Mouse (Mus musculus): ENCODE measurements around the gene Dnaja4. TPM values are rescaled to one million over a fixed set of nuclear protein-coding genes. Genes with fewer than 3 reads are reported as not detected.

The Dnaja4 gene
- polyA plus RNA-seq, 1 experiment from 2014 or later, result 6.8 TPM

DNA sequence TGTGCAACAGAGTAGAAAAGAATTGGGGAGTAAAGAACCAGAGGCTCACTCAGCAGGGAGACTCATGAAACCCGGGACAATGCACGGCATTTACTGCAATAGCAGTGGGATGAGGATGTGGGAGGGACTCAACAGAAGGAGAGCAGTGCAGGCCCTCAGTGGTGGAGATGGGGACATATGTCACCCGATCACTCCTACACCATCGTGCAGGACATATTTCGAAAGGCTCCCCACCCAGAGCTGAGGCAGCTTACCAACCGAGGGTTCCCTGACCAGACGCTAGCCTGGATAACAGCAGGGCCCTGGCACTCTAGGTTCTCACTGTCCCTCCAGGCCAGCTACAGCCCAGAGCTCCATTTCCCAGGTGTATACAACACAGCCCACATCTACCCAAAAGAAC, 23.5 kb downstream of the Dnaja4 start:
- Histone ChIP-seq H3K9me3 (ENCODE audit: low read length) (no peaks in the 10 kb centered on the region), H3K27ac (ENCODE audit: low read depth) (no peak overlapping the region), H3K4me2 (ENCODE audit: low read depth, low read length) (no peak overlapping the region), H3K4me1 (ENCODE audit: insufficient read depth) (no peaks in the 10 kb centered on the region; the same call in 1 of the 2 replicates), H3K36me3 (replicated peaks; ENCODE audit: insufficient read depth, low read length) (peaks cover 84% of the 10 kb centered on the region), H3K4me3 (ENCODE audit: low read depth, low read length) (no peak overlapping the region), H3K9ac (replicated peaks) (no peak overlapping the region), H3K27me3 (ENCODE audit: insufficient read depth, low read length) (no peaks in the 10 kb centered on the region)
- ATAC-seq (no peak), DNase-seq (no peak)
- WGBS (ENCODE audit: insufficient replicate concordance), result 78% methylated on average over 7 of the region's 7 CpGs
- TF ChIP-seq CTCF (IDR thresholded peaks at IDR 0.05; ENCODE audit: low read depth), result no peak
- TF ChIP-seq EP300 (IDR thresholded peaks at IDR 0.05; ENCODE audit: low read depth), result no peak

DNA sequence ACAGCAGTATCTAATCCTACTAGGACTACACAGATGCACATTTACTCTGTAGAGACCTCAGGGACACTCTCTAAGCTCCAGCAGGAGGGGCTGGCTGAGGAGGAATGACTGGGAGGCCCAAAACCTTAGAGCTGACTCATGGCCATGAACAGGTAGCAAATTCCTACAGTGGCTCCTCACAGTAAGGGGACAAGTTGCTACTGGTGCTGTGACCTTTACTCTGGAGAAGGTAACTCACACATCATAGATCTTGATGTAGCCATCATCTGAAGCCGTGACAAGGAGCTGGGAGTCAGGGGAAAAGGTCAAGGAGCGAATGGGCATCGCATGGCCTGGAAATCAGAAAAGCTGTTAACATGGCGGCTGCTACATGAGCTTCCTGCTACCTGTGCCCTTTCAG, 23.9 kb downstream of the Dnaja4 start:
- Histone ChIP-seq H3K4me1 (ENCODE audit: insufficient read depth) (no peaks in the 10 kb centered on the region; the same call in 1 of the 2 replicates), H3K4me3 (ENCODE audit: low read depth, low read length) (no peak overlapping the region), H3K36me3 (replicated peaks; ENCODE audit: insufficient read depth, low read length) (peaks cover 84% of the 10 kb centered on the region), H3K27me3 (ENCODE audit: insufficient read depth, low read length) (no peaks in the 10 kb centered on the region), H3K9ac (replicated peaks) (no peak overlapping the region), H3K27ac (ENCODE audit: low read depth) (no peak overlapping the region), H3K4me2 (ENCODE audit: low read depth, low read length) (no peak overlapping the region), H3K9me3 (ENCODE audit: low read length) (no peaks in the 10 kb centered on the region)
- TF ChIP-seq CTCF (IDR thresholded peaks at IDR 0.05; ENCODE audit: low read depth) (no peak), EP300 (IDR thresholded peaks at IDR 0.05; ENCODE audit: low read depth) (no peak)
- 90% methylated on average over 4 of the region's 4 CpGs for WGBS (ENCODE audit: insufficient replicate concordance)
- no peak for DNase-seq
- ATAC-seq, result no peak

DNA sequence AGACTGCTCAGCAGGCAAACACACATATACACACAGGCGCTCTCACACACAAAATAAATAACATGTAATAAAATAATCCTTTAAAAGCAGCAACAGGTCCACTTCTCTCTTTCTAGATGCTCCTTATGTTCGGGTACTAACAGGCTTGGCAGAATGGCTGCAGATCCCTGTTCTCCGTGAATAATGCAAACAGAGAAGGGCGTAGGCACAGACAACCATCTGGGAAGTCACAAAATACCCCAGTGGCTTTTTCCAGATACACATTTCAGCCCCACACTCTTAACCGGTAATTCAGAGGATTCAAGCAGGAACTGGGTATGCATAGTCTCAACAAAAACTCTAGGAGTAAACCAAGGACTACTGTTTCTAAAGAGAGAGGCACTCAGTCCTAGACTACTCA, 27.6 kb downstream of the Dnaja4 start:
- 78% methylated on average over 5 of the region's 5 CpGs for WGBS (ENCODE audit: insufficient replicate concordance)
- Histone ChIP-seq H3K9me3 (ENCODE audit: low read length) (no peaks in the 10 kb centered on the region), H3K36me3 (replicated peaks; ENCODE audit: insufficient read depth, low read length) (peaks cover 79% of the 10 kb centered on the region), H3K27me3 (ENCODE audit: insufficient read depth, low read length) (no peaks in the 10 kb centered on the region), H3K4me2 (ENCODE audit: low read depth, low read length) (no peak overlapping the region), H3K27ac (ENCODE audit: low read depth) (no peak overlapping the region), H3K4me3 (ENCODE audit: low read depth, low read length) (no peak overlapping the region), H3K4me1 (ENCODE audit: insufficient read depth) (no peaks in the 10 kb centered on the region), H3K9ac (replicated peaks) (no peak overlapping the region)
- TF ChIP-seq CTCF (IDR thresholded peaks at IDR 0.05; ENCODE audit: low read depth) (no peak), EP300 (IDR thresholded peaks at IDR 0.05; ENCODE audit: low read depth) (no peak)
- ATAC-seq, result no peak
- no peak for DNase-seq

DNA sequence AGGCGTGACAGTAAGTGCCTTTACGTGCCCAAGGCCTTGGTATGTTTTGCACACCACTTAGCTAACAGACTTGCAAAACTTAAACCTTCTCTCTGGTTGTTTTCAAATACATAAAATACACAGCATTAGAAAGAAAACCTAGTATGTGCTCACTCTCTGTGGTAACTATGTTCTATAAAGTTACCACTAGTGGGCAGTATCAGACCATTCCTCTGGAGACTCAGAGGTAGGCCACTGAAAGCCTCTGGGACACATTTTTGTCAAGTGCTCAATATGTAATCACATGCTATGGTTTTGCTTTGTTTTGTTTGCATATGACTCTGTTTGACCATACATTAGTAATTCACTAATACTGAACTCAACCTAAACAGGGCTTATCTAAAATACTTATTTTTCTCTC, 33.4 kb downstream of the Dnaja4 start:
- DNase-seq, result no peak
- no peaks in the 10 kb centered on the region for H3K27me3 ChIP-seq (ENCODE audit: insufficient read depth, low read length)
- peaks cover 26% of the 10 kb centered on the region for H3K36me3 ChIP-seq (replicated peaks; ENCODE audit: insufficient read depth, low read length)
- no peak for ATAC-seq
- no peak for TF ChIP-seq EP300 (IDR thresholded peaks at IDR 0.05; ENCODE audit: low read depth)
- peak; percentile 79 for TF ChIP-seq CTCF (IDR thresholded peaks at IDR 0.05; ENCODE audit: low read depth)
- H3K27ac ChIP-seq (ENCODE audit: low read depth), result no peak overlapping the region
- WGBS (ENCODE audit: insufficient replicate concordance), result 81% methylated on average over 2 of the region's 2 CpGs
- no peak overlapping the region for H3K4me3 ChIP-seq (ENCODE audit: low read depth, low read length)
- H3K9me3 ChIP-seq (ENCODE audit: low read length), result no peaks in the 10 kb centered on the region
- peaks cover 6% of the 10 kb centered on the region for H3K4me1 ChIP-seq (ENCODE audit: insufficient read depth)
- no peak overlapping the region for H3K4me2 ChIP-seq (ENCODE audit: low read depth, low read length)
- no peak overlapping the region for H3K9ac ChIP-seq (replicated peaks)

DNA sequence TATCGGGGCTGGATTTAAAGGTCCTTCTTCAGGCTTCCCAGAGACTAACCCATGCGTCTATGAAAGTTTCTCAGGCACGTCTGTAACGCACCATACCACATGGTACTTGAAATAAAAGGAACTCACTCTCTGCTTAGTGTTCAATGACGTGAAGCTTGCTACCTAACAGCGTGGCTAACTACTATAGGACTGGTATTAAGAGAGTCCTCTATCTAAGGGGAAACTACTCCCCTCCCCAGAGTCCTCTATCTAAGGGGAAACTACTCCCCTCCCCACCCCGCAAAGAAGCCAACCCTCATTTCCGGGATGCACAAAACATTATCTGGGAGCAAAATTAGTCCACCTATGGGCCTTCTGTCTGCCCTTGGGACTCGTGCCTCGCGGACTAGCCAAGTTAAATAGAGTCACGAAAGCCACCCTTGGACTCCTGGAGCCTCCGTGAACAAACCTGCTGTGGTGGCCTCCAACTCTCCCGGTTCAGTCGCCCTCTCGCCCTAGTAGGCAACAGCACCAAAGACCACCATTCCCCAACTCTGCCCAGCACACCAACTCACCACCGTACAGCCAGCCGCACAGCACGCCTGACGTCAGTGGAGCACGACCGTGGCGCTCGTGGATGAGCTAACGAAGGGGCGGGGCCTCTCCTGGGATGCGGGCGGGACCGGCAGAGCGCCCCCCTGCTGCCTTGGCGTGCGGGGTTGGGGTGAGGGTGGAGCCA, 35.4 kb downstream of the Dnaja4 start, which contains the start of gene Wdr61:
Gene Wdr61 (minus strand): TSS at position 599 of the 718 bp plus-strand sequence.
- TF ChIP-seq EP300 (IDR thresholded peaks at IDR 0.05; ENCODE audit: low read depth) (no peak), CTCF (IDR thresholded peaks at IDR 0.05; ENCODE audit: low read depth) (peak; percentile 89)
- no peaks in the 10 kb centered on the region for H3K27me3 ChIP-seq (ENCODE audit: insufficient read depth, low read length)
- no peaks in the 10 kb centered on the region for H3K9me3 ChIP-seq (ENCODE audit: low read length)
- peak within 1 kb of the TSS; percentile 88 for H3K4me2 ChIP-seq (ENCODE audit: low read depth, low read length)
- peaks cover 10% of the 10 kb centered on the region for H3K36me3 ChIP-seq (replicated peaks; ENCODE audit: insufficient read depth, low read length)
- ATAC-seq (peak; percentile 99), DNase-seq (peak; percentile 99)
- peaks cover 6% of the 10 kb centered on the region for H3K4me1 ChIP-seq (ENCODE audit: insufficient read depth)
- peak within 1 kb of the TSS; percentile 89 for H3K9ac ChIP-seq (replicated peaks)
- WGBS (ENCODE audit: insufficient replicate concordance), result 1% methylated on average over 32 of the region's 32 CpGs
- peak within 1 kb of the TSS; percentile 88 for H3K4me3 ChIP-seq (ENCODE audit: low read depth, low read length)
- peak within 1 kb of the TSS; percentile 75 for H3K27ac ChIP-seq (ENCODE audit: low read depth)

DNA sequence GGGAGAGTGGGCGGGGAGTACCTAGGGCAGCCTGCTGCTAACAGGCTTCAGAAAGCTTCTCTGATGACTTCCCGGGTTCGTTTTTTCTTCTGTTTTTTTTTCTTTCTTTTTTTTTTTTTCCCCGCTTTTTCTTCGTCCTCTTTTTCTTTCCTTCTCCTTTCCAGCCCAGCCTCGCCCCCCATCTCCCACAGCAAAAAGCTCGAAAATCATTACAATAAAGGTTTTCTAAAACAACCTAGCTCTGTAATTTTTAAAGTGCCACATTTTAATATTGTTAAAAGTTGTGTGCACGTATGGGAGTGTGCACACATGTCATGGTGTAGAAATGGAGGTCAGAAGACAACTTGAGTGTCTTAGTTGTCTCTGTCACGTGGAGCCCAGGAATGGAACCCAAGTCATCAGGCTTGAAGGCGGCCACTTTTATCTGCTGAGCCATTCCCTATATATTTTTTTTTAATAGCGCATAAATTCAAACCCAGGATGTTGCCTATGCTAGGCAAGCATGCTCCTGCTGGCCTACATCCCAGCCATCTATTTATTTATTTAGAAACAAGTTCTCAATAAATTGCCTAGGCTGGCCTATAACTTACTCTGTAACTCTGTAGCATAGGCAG, 36.1 kb downstream of the Dnaja4 start:
- Histone ChIP-seq H3K4me1 (ENCODE audit: insufficient read depth) (peaks cover 6% of the 10 kb centered on the region), H3K4me3 (ENCODE audit: low read depth, low read length) (peak overlapping the region; percentile 88), H3K36me3 (replicated peaks; ENCODE audit: insufficient read depth, low read length) (peaks cover 6% of the 10 kb centered on the region; the same call in 1 of the 2 replicates), H3K27ac (ENCODE audit: low read depth) (no peak overlapping the region), H3K27me3 (ENCODE audit: insufficient read depth, low read length) (no peaks in the 10 kb centered on the region), H3K9ac (replicated peaks) (no peak overlapping the region), H3K9me3 (ENCODE audit: low read length) (no peaks in the 10 kb centered on the region), H3K4me2 (ENCODE audit: low read depth, low read length) (peak overlapping the region; percentile 88)
- ATAC-seq (no peak), DNase-seq (no peak)
- TF ChIP-seq CTCF (IDR thresholded peaks at IDR 0.05; ENCODE audit: low read depth) (no peak), EP300 (IDR thresholded peaks at IDR 0.05; ENCODE audit: low read depth) (no peak)
- 19% methylated on average over 11 of the region's 11 CpGs for whole genome bisulfite sequencing (ENCODE audit: insufficient replicate concordance)

All from liver, postnatal 0 days (tissue).